Mouse (Mus musculus) limb, embryonic 11.5 days (tissue): ENCODE results near the gene Rusc1. TPM values are rescaled to one million over a fixed set of nuclear protein-coding genes. Genes with fewer than 3 reads are reported as not detected.
"Not testable (repeated sequence)": the region's sequence is repeated elsewhere in the genome, so short reads cannot be mapped to it uniquely, and the experiment has no call there.

Experiments used
- ATAC-seq: fragments of 200-750 bp; cut with Nextera tagmentation; 2 replicates; pipeline ENCODE4 v1.8.0; 2017; ENCODE audit warnings: low read depth; ENCODE audit not compliant: insufficient number of reproducible peaks, low FRiP score, low TSS enrichment
- DNase-seq: peaks from one replicate; pipeline ENCODE4 v3.0.0-alpha.2; 2015; ENCODE audit warnings: low spot score
- H3K27ac ChIP-seq: fragments of 300-500 bp; sonication (generic); replicated peaks from 2 replicates; pipeline ENCODE4 v1.5.1; 2014; ENCODE audit warnings: low read depth, mild to moderate bottlenecking, low read length
- H3K27me3 ChIP-seq: fragments of 300-500 bp; sonication (generic); 2 replicates; pipeline ENCODE4 v1.6.1; 2014; ENCODE audit warnings: mild to moderate bottlenecking, low read length, mixed read lengths; ENCODE audit not compliant: control insufficient read depth, insufficient read depth
- H3K36me3 ChIP-seq: fragments of 300-500 bp; sonication (generic); 2 replicates; pipeline ENCODE4 v1.6.1; 2014; ENCODE audit warnings: mild to moderate bottlenecking, low read length, moderate library complexity, mixed read lengths; ENCODE audit not compliant: control insufficient read depth, insufficient read depth
- H3K4me1 ChIP-seq: fragments of 300-500 bp; sonication (generic); 2 replicates; pipeline ENCODE4 v1.6.1; 2014; ENCODE audit warnings: low read length, mixed read lengths; ENCODE audit not compliant: control insufficient read depth, insufficient read depth
- H3K4me2 ChIP-seq: fragments of 300-500 bp; sonication (generic); 2 replicates; pipeline ENCODE4 v1.6.1; 2014; ENCODE audit warnings: low read depth, mild to moderate bottlenecking, moderate library complexity; ENCODE audit not compliant: severe bottlenecking
- H3K4me3 ChIP-seq: fragments of 300-500 bp; sonication (generic); 2 replicates; pipeline ENCODE4 v1.5.1; 2014; ENCODE audit warnings: low read depth, low read length
- H3K9ac ChIP-seq: fragments of 300-500 bp; sonication (generic); 2 replicates; pipeline ENCODE4 v1.6.1; 2014; ENCODE audit warnings: mild to moderate bottlenecking, low read length
- H3K9me3 ChIP-seq: fragments of 300-500 bp; sonication (generic); 2 replicates; pipeline ENCODE4 v1.6.1; 2016; ENCODE audit warnings: low read length; ENCODE audit not compliant: control insufficient read depth
- WGBS: fragments of 180-500 bp; shearing (Covaris S2); extraction: QIAGEN DNeasy Blood & Tissue Kit; methylation state at CpG from one replicate; pipeline ENCODE4 v1.1.7; 2014; 5-methylcytosine and 5-hydroxymethylcytosine counted together
- polyA plus RNA-seq: library from polyadenylated mRNA; unstranded; fragments of >200 nt; fragmentation: Nextera tagmentation; extraction: Ambion mirVana; gene quantifications from 2 replicates; pipeline ENCODE4 v1.2.1, GENCODE M21; 2014

Gene Rusc1
- polyA plus RNA-seq, 1 experiment from 2014 or later = 13.8 TPM

- DNase-seq (peak; percentile 90), ATAC-seq (peak; percentile 65)
- H3K4me3 ChIP-seq = peak overlapping the region; percentile 61
- no peaks in the 10 kb centered on the region; the same call in 1 of the 2 replicates for H3K36me3 ChIP-seq
- H3K27ac ChIP-seq = no peak overlapping the region
- peaks cover 29% of the 10 kb centered on the region for H3K4me1 ChIP-seq
- H3K27me3 ChIP-seq = peaks cover 18% of the 10 kb centered on the region
- no peaks in the 10 kb centered on the region for H3K9me3 ChIP-seq
- under 1% methylated on average over 72 of the region's 74 CpGs for WGBS
- peak overlapping the region; percentile 64 for H3K9ac ChIP-seq
- H3K4me2 ChIP-seq = peak overlapping the region; percentile 87
Observed at GRCm38 (mm10) chr3:89090694-89091655, 2.1 kb downstream of the Rusc1 start.

GRCm38 (mm10) chr3:89089882-89090591 lies 3.1 kb downstream of the Rusc1 start:
- no peaks in the 10 kb centered on the region; the same call in 1 of the 2 replicates for H3K36me3 ChIP-seq
- 1% methylated on average over 40 of the region's 40 CpGs for WGBS
- peak overlapping the region; percentile 64 for H3K9ac ChIP-seq
- DNase-seq = peak; percentile 84
- ATAC-seq = peak; percentile 76
- H3K4me2 ChIP-seq = peak overlapping the region; percentile 87
- no peaks in the 10 kb centered on the region for H3K9me3 ChIP-seq
- peak overlapping the region; percentile 61 for H3K4me3 ChIP-seq
- peaks cover 18% of the 10 kb centered on the region for H3K27me3 ChIP-seq
- H3K27ac ChIP-seq = no peak overlapping the region
- H3K4me1 ChIP-seq = peaks cover 29% of the 10 kb centered on the region

GRCm38 (mm10) chr3:89088974-89089373 lies 4.1 kb downstream of the Rusc1 start:
- 55% methylated on average over 14 of the region's 14 CpGs for WGBS
- DNase-seq (no peak), ATAC-seq (no peak)
- peaks cover 29% of the 10 kb centered on the region for H3K4me1 ChIP-seq
- H3K4me3 ChIP-seq = no peak overlapping the region
- no peaks in the 10 kb centered on the region for H3K9me3 ChIP-seq
- peak overlapping the region; percentile 87 for H3K4me2 ChIP-seq
- no peak overlapping the region for H3K9ac ChIP-seq
- H3K27ac ChIP-seq = no peak overlapping the region; the same call in 1 of the 2 replicates
- no peaks in the 10 kb centered on the region; the same call in 1 of the 2 replicates for H3K36me3 ChIP-seq
- peaks cover 18% of the 10 kb centered on the region for H3K27me3 ChIP-seq

- peaks cover 25% of the 10 kb centered on the region for H3K4me1 ChIP-seq
Observed at GRCm38 (mm10) chr3:89087338-89088110, 5.6 kb downstream of the Rusc1 start.

GRCm38 (mm10) chr3:89084654-89085190 lies 8.4 kb downstream of the Rusc1 start:
- Histone ChIP-seq H3K36me3 (peaks cover 1% of the 10 kb centered on the region; the same call in 1 of the 2 replicates), H3K9ac (no peak overlapping the region), H3K4me1 (peaks cover 17% of the 10 kb centered on the region), H3K4me3 (no peak overlapping the region), H3K4me2 (no peak overlapping the region), H3K27me3 (0 out of 2 replicates have a peak, but pooled peaks cover 3% of the 10 kb centered on the region), H3K27ac (no peak overlapping the region), H3K9me3 (no peaks in the 10 kb centered on the region)
- DNase-seq (no peak), ATAC-seq (no peak)
- WGBS = 81% methylated on average over 12 of the region's 12 CpGs

More at GRCm38 (mm10) chr3:89087338-89088110, 5.6 kb downstream of the Rusc1 start:
- Histone ChIP-seq H3K4me3 (no peak overlapping the region), H3K27ac (no peak overlapping the region), H3K27me3 (peaks cover 13% of the 10 kb centered on the region), H3K36me3 (no peaks in the 10 kb centered on the region), H3K9ac (0 out of 2 replicates have a peak overlapping the region, but pooled peaks have one; percentile 1), H3K4me2 (peak overlapping the region; percentile 3; the same call in 1 of the 2 replicates), H3K9me3 (no peaks in the 10 kb centered on the region)
- 26% methylated on average over 21 of the region's 21 CpGs for WGBS
- ATAC-seq (no peak), DNase-seq (peak; percentile 89)

- peaks cover 12% of the 10 kb centered on the region for H3K4me1 ChIP-seq
- H3K9me3 ChIP-seq = no peaks in the 10 kb centered on the region
- H3K4me3 ChIP-seq = no peak overlapping the region
- H3K27ac ChIP-seq = no peak overlapping the region
- ATAC-seq (no peak), DNase-seq (no peak)
- H3K36me3 ChIP-seq = peaks cover 6% of the 10 kb centered on the region; the same call in 1 of the 2 replicates
- 91% methylated on average over 2 of the region's 2 CpGs for WGBS
- H3K27me3 ChIP-seq = 0 out of 2 replicates have a peak, but pooled peaks cover 3% of the 10 kb centered on the region
- H3K9ac ChIP-seq = no peak overlapping the region
- no peak overlapping the region for H3K4me2 ChIP-seq
Observed at GRCm38 (mm10) chr3:89084133-89084532, 9.0 kb downstream of the Rusc1 start.

- not testable (repeated sequence) for H3K9ac ChIP-seq, H3K27ac ChIP-seq, H3K4me2 ChIP-seq, H3K4me1 ChIP-seq, DNase-seq, H3K9me3 ChIP-seq, H3K4me3 ChIP-seq, ATAC-seq, H3K27me3 ChIP-seq, H3K36me3 ChIP-seq
Observed at GRCm38 (mm10) chr3:89082287-89082686, 10.8 kb downstream of the Rusc1 start.
